Mouse (Mus musculus): Measurements from ENCODE around the gene She. TPM values are rescaled to one million over a fixed set of nuclear protein-coding genes. Genes with fewer than 3 reads are reported as not detected.

Gene She
- polyA plus RNA-seq, 1 experiment from 2014 or later, result 1.4 TPM

GRCm38 (mm10) chr3:89878456-89878855 is 47.3 kb downstream of the She start:
- Histone ChIP-seq H3K27me3 (ENCODE audit: control insufficient read depth, insufficient read depth, low read depth, low read length) (peaks cover 9% of the 10 kb centered on the region), H3K4me2 (ENCODE audit: low read length) (no peak overlapping the region), H3K4me1 (ENCODE audit: control insufficient read depth, insufficient read depth, low read length) (no peaks in the 10 kb centered on the region), H3K36me3 (ENCODE audit: control insufficient read depth, insufficient read depth, low read length) (no peaks in the 10 kb centered on the region), H3K9ac (ENCODE audit: low read depth, low read length) (no peak overlapping the region), H3K9me3 (replicated peaks; ENCODE audit: control insufficient read depth, low read length, poor library complexity, severe bottlenecking) (no peaks in the 10 kb centered on the region), H3K4me3 (ENCODE audit: low read depth, low read length) (no peak overlapping the region), H3K27ac (ENCODE audit: low read length) (no peak overlapping the region)
- 6% methylated on average over 3 of the region's 3 CpGs for WGBS
- no peak for ATAC-seq

DNA sequence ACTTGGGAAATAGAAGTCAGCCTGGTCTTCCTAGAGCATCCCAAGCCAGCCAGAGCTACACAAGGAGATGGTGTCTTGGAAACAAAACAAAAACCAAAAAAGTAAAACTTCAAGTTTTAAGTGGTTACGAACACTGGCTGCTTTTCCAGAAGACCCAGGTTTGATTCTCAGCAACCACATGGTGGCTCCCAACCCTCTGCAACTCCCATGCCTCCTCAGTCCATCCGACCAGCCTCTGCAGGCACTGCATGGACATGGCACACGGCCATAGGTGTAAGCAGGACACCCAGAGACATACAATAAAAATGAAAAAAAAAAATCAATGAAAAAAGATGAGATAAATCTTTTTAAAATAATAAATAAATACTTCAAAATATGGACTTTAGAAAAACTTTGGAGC is 48.2 kb downstream of the She start:
- Histone ChIP-seq H3K4me1 (ENCODE audit: control insufficient read depth, insufficient read depth, low read length) (no peaks in the 10 kb centered on the region), H3K9me3 (replicated peaks; ENCODE audit: control insufficient read depth, low read length, poor library complexity, severe bottlenecking) (no peaks in the 10 kb centered on the region), H3K9ac (ENCODE audit: low read depth, low read length) (no peak overlapping the region), H3K27me3 (ENCODE audit: control insufficient read depth, insufficient read depth, low read depth, low read length) (peaks cover 9% of the 10 kb centered on the region), H3K36me3 (ENCODE audit: control insufficient read depth, insufficient read depth, low read length) (no peaks in the 10 kb centered on the region), H3K27ac (ENCODE audit: low read length) (no peak overlapping the region), H3K4me3 (ENCODE audit: low read depth, low read length) (no peak overlapping the region), H3K4me2 (ENCODE audit: low read length) (no peak overlapping the region)
- whole genome bisulfite sequencing, result 62% methylated on average over 3 of the region's 3 CpGs
- no peak for ATAC-seq

- H3K9me3 ChIP-seq (replicated peaks; ENCODE audit: control insufficient read depth, low read length, poor library complexity, severe bottlenecking), result no peaks in the 10 kb centered on the region
- WGBS, result 86% methylated on average over 5 of the region's 5 CpGs
These were observed 49.1 kb downstream of the She start for GRCm38 (mm10) chr3:89880036-89880851.

DNA sequence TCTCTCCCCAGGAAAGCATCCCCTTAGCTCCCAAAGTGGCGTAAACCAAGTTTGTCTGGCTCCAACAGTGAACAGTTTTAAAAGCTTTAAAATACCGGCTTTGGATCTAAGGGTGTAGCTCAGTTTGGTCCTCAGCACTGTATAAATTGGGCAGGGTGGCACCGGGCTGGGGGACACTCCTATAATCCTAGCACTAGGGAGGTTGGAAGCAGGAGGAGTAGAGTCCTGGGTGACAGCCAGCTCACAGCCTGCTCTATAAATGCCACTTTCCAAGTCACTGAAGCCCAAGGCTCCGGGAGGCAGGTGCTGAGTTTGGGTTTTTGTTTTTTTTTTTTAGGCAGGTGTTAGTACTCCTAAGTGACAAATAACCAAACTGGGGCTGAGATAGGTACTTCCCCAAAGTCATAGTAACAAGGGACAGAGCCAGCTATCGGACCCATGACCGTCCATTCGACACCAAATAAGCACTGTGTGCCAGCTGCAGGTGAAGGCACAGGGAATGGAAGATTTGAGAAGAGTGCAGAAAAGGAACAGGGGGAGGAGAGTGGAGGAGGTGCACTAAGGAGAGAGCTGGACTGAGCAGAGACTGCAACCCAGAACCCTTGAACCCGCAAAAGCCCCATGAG is 51.5 kb downstream of the She start:
- Histone ChIP-seq H3K4me1 (ENCODE audit: control insufficient read depth, insufficient read depth, low read length) (no peaks in the 10 kb centered on the region), H3K36me3 (ENCODE audit: control insufficient read depth, insufficient read depth, low read length) (no peaks in the 10 kb centered on the region), H3K9me3 (replicated peaks; ENCODE audit: control insufficient read depth, low read length, poor library complexity, severe bottlenecking) (no peaks in the 10 kb centered on the region), H3K4me2 (ENCODE audit: low read length) (no peak overlapping the region), H3K27ac (ENCODE audit: low read length) (no peak overlapping the region), H3K9ac (ENCODE audit: low read depth, low read length) (no peak overlapping the region), H3K4me3 (ENCODE audit: low read depth, low read length) (no peak overlapping the region), H3K27me3 (ENCODE audit: control insufficient read depth, insufficient read depth, low read depth, low read length) (peaks cover 7% of the 10 kb centered on the region)
- no peak for ATAC-seq
- 77% methylated on average over 8 of the region's 8 CpGs for WGBS

More at GRCm38 (mm10) chr3:89880036-89880851, 49.1 kb downstream of the She start:
- Histone ChIP-seq H3K36me3 (ENCODE audit: control insufficient read depth, insufficient read depth, low read length) (no peaks in the 10 kb centered on the region), H3K9ac (ENCODE audit: low read depth, low read length) (no peak overlapping the region), H3K27ac (ENCODE audit: low read length) (no peak overlapping the region), H3K4me1 (ENCODE audit: control insufficient read depth, insufficient read depth, low read length) (no peaks in the 10 kb centered on the region), H3K4me3 (ENCODE audit: low read depth, low read length) (no peak overlapping the region), H3K4me2 (ENCODE audit: low read length) (no peak overlapping the region), H3K27me3 (ENCODE audit: control insufficient read depth, insufficient read depth, low read depth, low read length) (peaks cover 9% of the 10 kb centered on the region)
- no peak for ATAC-seq

DNA sequence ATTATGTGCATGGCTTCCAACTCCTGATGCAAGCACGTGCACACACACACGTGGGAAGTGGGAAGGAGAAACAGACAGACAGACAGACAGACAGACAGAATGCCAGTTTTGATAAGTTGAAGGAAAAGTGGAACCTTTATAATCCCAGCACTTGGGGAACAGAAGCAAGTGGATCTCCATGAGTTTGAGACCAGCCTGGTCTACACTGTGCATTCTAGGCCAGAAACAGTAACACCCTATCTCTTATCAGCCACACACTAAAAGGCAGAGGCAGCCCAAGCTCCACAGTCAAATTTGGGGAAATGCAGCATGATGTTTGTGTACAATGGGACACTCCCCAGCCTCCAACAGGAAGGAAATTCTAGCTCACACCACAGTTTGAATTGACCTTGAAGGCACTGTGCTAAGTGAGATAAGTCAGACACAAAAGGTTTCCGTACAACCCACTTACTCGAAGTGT is 52.4 kb downstream of the She start:
- Histone ChIP-seq H3K4me1 (ENCODE audit: control insufficient read depth, insufficient read depth, low read length) (no peaks in the 10 kb centered on the region), H3K27me3 (ENCODE audit: control insufficient read depth, insufficient read depth, low read depth, low read length) (peaks cover 3% of the 10 kb centered on the region), H3K9ac (ENCODE audit: low read depth, low read length) (no peak overlapping the region), H3K9me3 (replicated peaks; ENCODE audit: control insufficient read depth, low read length, poor library complexity, severe bottlenecking) (no peaks in the 10 kb centered on the region), H3K36me3 (ENCODE audit: control insufficient read depth, insufficient read depth, low read length) (no peaks in the 10 kb centered on the region), H3K27ac (ENCODE audit: low read length) (no peak overlapping the region), H3K4me3 (ENCODE audit: low read depth, low read length) (no peak overlapping the region), H3K4me2 (ENCODE audit: low read length) (no peak overlapping the region)
- ATAC-seq, result no peak
- 81% methylated on average over 4 of the region's 4 CpGs for WGBS

- no peak overlapping the region for H3K4me2 ChIP-seq (ENCODE audit: low read length)
- H3K4me1 ChIP-seq (ENCODE audit: control insufficient read depth, insufficient read depth, low read length), result no peaks in the 10 kb centered on the region
- H3K36me3 ChIP-seq (ENCODE audit: control insufficient read depth, insufficient read depth, low read length), result no peaks in the 10 kb centered on the region
- H3K27me3 ChIP-seq (ENCODE audit: control insufficient read depth, insufficient read depth, low read depth, low read length), result no peaks in the 10 kb centered on the region; the same call in 1 of the 2 replicates
- no peaks in the 10 kb centered on the region for H3K9me3 ChIP-seq (replicated peaks; ENCODE audit: control insufficient read depth, low read length, poor library complexity, severe bottlenecking)
- no peak for ATAC-seq
- no peak overlapping the region for H3K9ac ChIP-seq (ENCODE audit: low read depth, low read length)
- no peak overlapping the region for H3K4me3 ChIP-seq (ENCODE audit: low read depth, low read length)
- no peak overlapping the region for H3K27ac ChIP-seq (ENCODE audit: low read length)
- 94% methylated on average over 11 of the region's 11 CpGs for WGBS
These were observed 54.6 kb downstream of the She start for GRCm38 (mm10) chr3:89885766-89886165.

- Histone ChIP-seq H3K4me1 (ENCODE audit: control insufficient read depth, insufficient read depth, low read length) (no peaks in the 10 kb centered on the region), H3K36me3 (ENCODE audit: control insufficient read depth, insufficient read depth, low read length) (no peaks in the 10 kb centered on the region), H3K27me3 (ENCODE audit: control insufficient read depth, insufficient read depth, low read depth, low read length) (no peaks in the 10 kb centered on the region; the same call in 1 of the 2 replicates), H3K9me3 (replicated peaks; ENCODE audit: control insufficient read depth, low read length, poor library complexity, severe bottlenecking) (no peaks in the 10 kb centered on the region), H3K27ac (ENCODE audit: low read length) (no peak overlapping the region), H3K4me2 (ENCODE audit: low read length) (no peak overlapping the region), H3K9ac (ENCODE audit: low read depth, low read length) (no peak overlapping the region), H3K4me3 (ENCODE audit: low read depth, low read length) (no peak overlapping the region)
- no peak for ATAC-seq
- 91% methylated on average over 7 of the region's 7 CpGs for WGBS
These were observed 56.5 kb downstream of the She start for GRCm38 (mm10) chr3:89887582-89888230.

DNA sequence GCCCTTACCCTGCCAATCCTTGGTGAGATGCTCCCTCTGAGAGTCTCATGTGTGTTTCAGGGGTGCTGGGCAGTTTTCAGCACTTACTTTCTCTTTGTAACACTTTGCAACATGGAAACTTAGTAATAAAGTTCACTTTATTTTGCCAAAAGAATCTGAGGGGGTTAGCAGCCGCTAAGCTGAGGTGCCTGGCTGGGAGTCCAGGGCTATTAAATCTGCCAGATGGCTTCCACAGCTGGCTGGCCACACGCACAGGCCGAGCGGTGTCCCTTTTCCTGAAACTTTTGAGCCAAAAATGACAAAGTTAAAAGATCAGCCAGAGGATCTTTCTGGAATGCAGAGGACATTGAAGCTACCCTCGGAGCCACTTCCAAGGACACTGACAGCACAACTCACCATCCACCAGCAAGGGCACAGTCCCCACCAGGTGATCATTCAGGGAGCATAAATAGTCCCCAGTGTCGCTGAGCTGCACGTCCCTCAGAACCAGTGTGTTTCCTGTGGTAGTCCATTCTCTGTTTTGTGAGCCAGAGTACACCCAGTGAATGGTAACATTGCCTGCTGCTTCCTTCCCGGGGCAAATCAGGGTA is 58.8 kb downstream of the She start:
- Histone ChIP-seq H3K4me2 (ENCODE audit: low read length) (no peak overlapping the region), H3K9me3 (replicated peaks; ENCODE audit: control insufficient read depth, low read length, poor library complexity, severe bottlenecking) (no peaks in the 10 kb centered on the region), H3K36me3 (ENCODE audit: control insufficient read depth, insufficient read depth, low read length) (no peaks in the 10 kb centered on the region), H3K27me3 (ENCODE audit: control insufficient read depth, insufficient read depth, low read depth, low read length) (no peaks in the 10 kb centered on the region), H3K27ac (ENCODE audit: low read length) (no peak overlapping the region), H3K4me1 (ENCODE audit: control insufficient read depth, insufficient read depth, low read length) (no peaks in the 10 kb centered on the region), H3K9ac (ENCODE audit: low read depth, low read length) (no peak overlapping the region), H3K4me3 (ENCODE audit: low read depth, low read length) (no peak overlapping the region)
- 71% methylated on average over 8 of the region's 8 CpGs for WGBS
- ATAC-seq, result no peak
